Mouse (Mus musculus) kidney, embryonic 15.5 days (tissue): ENCODE measurements at regions not wholly inside any gene's neighbourhood (a gene's known extent, or its start where the extent isn't known, plus 50 kb on each side); places are given as distances from the start of the nearest gene placed in this dataset.

ENCODE experiments used
- ATAC-seq: fragments of 200-750 bp; cut with Nextera tagmentation; replicated peaks from 2 replicates; pipeline ENCODE4 v1.8.0; 2017; ENCODE audit warnings: moderate TSS enrichment; ENCODE audit not compliant: low FRiP score
- H3K27ac ChIP-seq: fragments of 300-500 bp; sonication (generic); 2 replicates; pipeline ENCODE4 v1.5.1; 2015; ENCODE audit warnings: mild to moderate bottlenecking, inconsistent platforms
- H3K27me3 ChIP-seq: fragments of 300-500 bp; sonication (generic); 2 replicates; pipeline ENCODE4 v1.6.1; 2015; ENCODE audit warnings: inconsistent platforms
- H3K36me3 ChIP-seq: fragments of 300-500 bp; sonication (generic); 2 replicates; pipeline ENCODE4 v1.6.1; 2015; ENCODE audit warnings: inconsistent platforms
- H3K4me1 ChIP-seq: fragments of 300-500 bp; sonication (generic); 2 replicates; pipeline ENCODE4 v1.6.1; 2015; ENCODE audit warnings: inconsistent platforms
- H3K4me2 ChIP-seq: fragments of 300-500 bp; sonication (generic); 2 replicates; pipeline ENCODE4 v1.6.1; 2015; ENCODE audit warnings: moderate library complexity, mild to moderate bottlenecking, inconsistent platforms
- H3K4me3 ChIP-seq: fragments of 300-500 bp; sonication (generic); replicated peaks from 2 replicates; pipeline ENCODE4 v1.5.1; 2015; ENCODE audit warnings: mild to moderate bottlenecking, inconsistent platforms
- H3K9ac ChIP-seq: fragments of 300-500 bp; sonication (generic); 2 replicates; pipeline ENCODE4 v1.6.1; 2015; ENCODE audit warnings: mild to moderate bottlenecking, inconsistent platforms
- H3K9me3 ChIP-seq: fragments of 300-500 bp; sonication (generic); replicated peaks from 2 replicates; pipeline ENCODE4 v1.6.1; 2016; ENCODE audit warnings: inconsistent platforms
- WGBS: fragments of 180-500 bp; shearing (Covaris S2); methylation state at CpG from one replicate; pipeline ENCODE4 v1.1.7; 2015; ENCODE audit warnings: mixed read lengths; 5-methylcytosine and 5-hydroxymethylcytosine counted together

DNA sequence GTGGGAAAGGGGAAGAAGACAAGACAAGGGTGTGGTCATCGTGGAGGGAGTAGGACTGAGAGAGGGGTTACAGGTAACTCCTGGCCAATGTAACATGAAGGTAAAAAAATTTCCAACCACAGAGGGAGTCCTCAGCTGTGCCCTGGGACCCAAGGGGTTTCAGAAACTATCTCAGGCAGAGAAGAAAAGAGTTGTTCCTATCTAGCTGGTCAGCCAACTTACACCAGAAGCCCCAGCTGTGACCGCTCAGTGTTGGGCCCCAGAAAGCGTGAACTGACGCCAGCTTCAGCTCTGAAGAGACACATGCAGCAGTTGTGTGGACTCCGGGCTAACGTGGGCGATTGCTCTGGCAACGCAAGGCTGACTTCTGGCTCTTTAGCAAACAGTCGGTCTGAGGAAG, 52.2 kb downstream of the Rhob start:
- Histone ChIP-seq H3K4me1 (peaks cover 23% of the 10 kb centered on the region), H3K4me2 (no peak overlapping the region), H3K9ac (no peak overlapping the region), H3K27ac (no peak overlapping the region), H3K9me3 (no peaks in the 10 kb centered on the region), H3K4me3 (no peak overlapping the region), H3K27me3 (no peaks in the 10 kb centered on the region), H3K36me3 (no peaks in the 10 kb centered on the region)
- ATAC-seq: no peak
- WGBS: 78% methylated on average over 9 of the region's 9 CpGs

DNA sequence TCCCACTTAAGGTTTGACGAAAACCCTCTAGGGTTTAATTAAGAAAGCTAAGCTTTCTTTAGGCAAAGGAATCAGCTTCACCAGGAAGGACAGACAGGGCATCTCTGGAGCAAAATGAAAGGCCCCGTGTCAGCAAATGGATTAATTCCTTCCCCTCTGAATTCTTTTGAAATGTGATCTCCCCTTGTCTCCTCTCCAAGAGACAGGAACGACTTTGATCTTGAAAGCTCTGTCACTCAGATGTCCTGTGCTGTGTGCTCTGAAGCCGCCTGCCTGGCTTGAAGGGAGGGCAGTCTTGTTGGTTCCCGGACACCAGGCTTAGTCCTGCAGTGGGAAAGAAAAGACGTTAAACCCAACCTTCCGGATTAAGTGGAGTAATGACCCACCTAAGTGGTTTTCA, 52.8 kb downstream of the Rhob start:
- Histone ChIP-seq H3K36me3 (no peaks in the 10 kb centered on the region), H3K9me3 (no peaks in the 10 kb centered on the region), H3K27me3 (no peaks in the 10 kb centered on the region), H3K27ac (no peak overlapping the region), H3K4me2 (no peak overlapping the region), H3K4me1 (peaks cover 22% of the 10 kb centered on the region), H3K4me3 (no peak overlapping the region), H3K9ac (no peak overlapping the region)
- peak; percentile 44; the same call in 1 of the 2 replicates for ATAC-seq
- WGBS: 10% methylated on average over 7 of the region's 7 CpGs

DNA sequence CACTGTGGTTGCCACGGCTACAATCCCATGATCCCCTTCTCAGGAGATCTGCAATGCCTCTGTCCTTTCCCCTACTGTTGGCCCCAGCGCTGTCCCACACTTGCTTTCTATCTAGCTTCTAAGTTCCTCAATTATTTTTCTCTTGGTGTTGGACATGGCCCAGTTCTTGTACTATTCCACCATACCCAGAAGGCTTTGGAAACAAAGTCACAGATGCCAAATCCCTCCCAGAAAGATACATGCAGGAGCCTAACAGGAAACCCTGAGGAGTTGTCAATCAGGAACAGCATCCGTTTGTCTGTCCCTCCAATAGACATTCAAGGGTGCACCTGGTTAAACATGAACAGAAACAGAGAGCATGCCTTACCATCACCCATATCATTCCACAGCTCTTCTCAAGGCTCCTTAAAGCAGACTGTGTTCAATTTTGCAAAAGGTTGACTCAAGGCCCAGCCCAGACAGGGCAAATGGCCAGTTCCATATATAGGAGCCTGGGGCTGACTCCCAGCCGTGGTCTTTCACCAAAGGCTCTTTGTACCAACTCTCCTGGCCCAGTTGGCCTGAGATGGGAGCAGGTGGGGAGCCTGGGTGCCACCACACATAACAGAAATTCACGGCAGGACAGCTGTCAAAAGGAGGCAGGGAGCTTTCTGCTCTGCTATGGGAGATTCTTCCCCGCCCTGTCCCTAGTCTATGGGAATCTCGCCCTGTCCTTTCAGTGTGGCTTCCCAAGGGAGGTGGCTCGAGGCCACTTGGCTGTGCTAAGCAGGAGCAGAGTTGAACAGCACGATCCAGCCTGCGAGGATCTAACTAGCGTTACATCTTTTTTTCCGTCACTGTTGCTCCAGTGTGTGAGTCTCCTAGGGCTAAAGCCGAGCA, 54.6 kb downstream of the Rhob start:
- H3K9ac ChIP-seq: no peak overlapping the region
- no peak for ATAC-seq
- no peak overlapping the region for H3K27ac ChIP-seq
- 78% methylated on average over 13 of the region's 13 CpGs for WGBS
- H3K36me3 ChIP-seq: no peaks in the 10 kb centered on the region
- H3K9me3 ChIP-seq: no peaks in the 10 kb centered on the region
- peaks cover 14% of the 10 kb centered on the region for H3K4me1 ChIP-seq
- H3K4me3 ChIP-seq: no peak overlapping the region
- no peak overlapping the region for H3K4me2 ChIP-seq
- H3K27me3 ChIP-seq: no peaks in the 10 kb centered on the region

DNA sequence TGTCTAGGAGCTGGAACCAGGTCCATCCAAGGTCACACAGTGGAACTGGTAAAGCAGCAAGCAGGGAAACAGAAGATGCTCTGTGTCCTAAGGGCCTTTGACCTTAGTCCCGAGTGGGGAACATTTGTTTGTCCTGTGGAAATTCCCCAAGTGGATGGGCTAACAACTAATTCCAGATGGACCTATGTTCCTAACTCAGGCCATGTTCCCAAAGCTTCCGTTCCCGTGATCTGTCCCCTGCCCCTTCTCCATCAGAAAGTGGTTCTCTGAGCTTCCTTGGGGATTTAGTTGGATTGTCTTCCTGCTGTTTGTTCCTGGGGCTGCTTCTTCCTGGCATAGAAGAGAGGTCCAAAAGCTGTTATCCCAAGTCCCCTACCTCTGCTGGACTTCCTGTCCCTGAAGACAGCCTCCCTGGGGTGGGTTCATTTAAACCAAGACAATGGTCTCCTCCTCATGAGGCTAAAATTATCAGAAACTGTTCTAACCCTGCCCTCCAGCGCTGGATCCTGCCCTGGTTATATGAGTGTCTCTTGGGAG, 55.8 kb downstream of the Rhob start:
- Histone ChIP-seq H3K27ac (peak overlapping the region; percentile 78), H3K4me3 (no peak overlapping the region), H3K27me3 (no peaks in the 10 kb centered on the region), H3K4me1 (peaks cover 14% of the 10 kb centered on the region), H3K9me3 (no peaks in the 10 kb centered on the region), H3K4me2 (no peak overlapping the region), H3K36me3 (no peaks in the 10 kb centered on the region), H3K9ac (no peak overlapping the region)
- 72% methylated on average over 4 of the region's 4 CpGs for WGBS
- ATAC-seq: no peak

DNA sequence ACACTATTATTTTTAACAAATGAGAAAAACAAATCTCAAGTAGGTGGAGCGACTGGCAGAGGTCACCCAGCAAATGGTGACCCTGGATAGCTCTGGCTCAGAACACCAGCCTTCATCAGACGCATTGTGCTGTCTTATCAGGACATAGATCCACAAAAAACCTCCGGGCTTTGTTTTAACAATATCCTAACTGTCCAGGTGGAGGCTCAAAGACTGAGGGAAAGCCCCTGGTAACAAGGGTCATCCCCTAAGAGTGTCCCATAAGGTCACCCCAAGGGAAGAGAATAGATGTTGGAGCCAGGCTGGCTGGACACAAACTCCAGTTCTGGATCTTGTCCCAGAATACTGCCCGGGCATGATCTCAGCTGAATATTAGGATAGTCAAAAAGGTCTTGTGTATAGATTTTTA, 56.6 kb downstream of the Rhob start:
- 0 out of 2 replicates have a peak overlapping the region, but pooled peaks have one; percentile 78 for H3K27ac ChIP-seq
- H3K36me3 ChIP-seq: no peaks in the 10 kb centered on the region
- H3K4me1 ChIP-seq: peaks cover 14% of the 10 kb centered on the region
- H3K9me3 ChIP-seq: no peaks in the 10 kb centered on the region
- no peaks in the 10 kb centered on the region for H3K27me3 ChIP-seq
- H3K9ac ChIP-seq: no peak overlapping the region
- H3K4me2 ChIP-seq: no peak overlapping the region
- WGBS: 73% methylated on average over 4 of the region's 4 CpGs
- no peak overlapping the region for H3K4me3 ChIP-seq
- ATAC-seq: no peak

DNA sequence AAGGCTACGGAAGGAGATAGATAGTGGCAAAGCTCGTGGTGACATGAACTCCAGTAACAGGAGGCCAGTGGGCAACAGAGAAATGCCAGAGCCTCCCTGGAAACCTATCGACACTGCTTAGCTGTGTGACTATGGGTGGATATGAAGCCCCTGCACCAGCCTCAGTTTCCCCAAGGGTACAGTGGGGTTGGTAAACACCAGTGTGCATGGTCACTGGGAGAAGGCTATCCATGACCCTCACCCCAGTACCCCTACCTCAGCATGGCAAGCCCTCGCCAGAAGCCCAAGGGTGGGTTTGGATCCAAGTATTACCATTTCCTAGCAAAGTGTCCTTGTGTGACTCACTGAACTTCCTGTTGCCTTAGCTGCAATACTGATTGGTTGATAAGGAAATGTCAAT, 58.5 kb downstream of the Rhob start:
- Histone ChIP-seq H3K9ac (no peak overlapping the region), H3K4me3 (no peak overlapping the region), H3K9me3 (no peaks in the 10 kb centered on the region), H3K27ac (no peak overlapping the region), H3K4me1 (peaks cover 21% of the 10 kb centered on the region), H3K27me3 (no peaks in the 10 kb centered on the region), H3K4me2 (no peak overlapping the region), H3K36me3 (no peaks in the 10 kb centered on the region)
- 92% methylated on average over 4 of the region's 4 CpGs for WGBS
- no peak for ATAC-seq

DNA sequence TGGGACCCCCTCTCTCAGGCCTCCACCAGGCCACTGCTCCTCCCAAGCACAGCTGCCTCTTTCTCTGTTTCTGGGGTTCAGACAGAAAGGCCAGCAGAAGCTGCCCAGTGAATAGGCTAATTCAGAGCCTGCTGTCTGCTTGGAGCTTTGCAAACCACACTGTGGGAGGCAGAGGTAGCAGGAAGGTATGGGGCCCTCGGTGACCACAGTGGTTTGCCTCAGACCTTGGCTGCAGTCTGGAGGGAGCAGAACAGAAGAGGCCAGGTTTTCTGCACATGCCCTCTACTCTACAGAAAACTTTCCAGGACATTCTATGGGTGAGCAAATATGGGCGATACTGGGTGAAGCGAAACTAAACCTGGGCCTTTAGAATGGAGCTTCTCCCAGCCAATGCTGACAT, 59.4 kb downstream of the Rhob start:
- no peak overlapping the region for H3K9ac ChIP-seq
- H3K4me3 ChIP-seq: no peak overlapping the region
- H3K36me3 ChIP-seq: no peaks in the 10 kb centered on the region
- peaks cover 23% of the 10 kb centered on the region for H3K4me1 ChIP-seq
- no peak for ATAC-seq
- H3K4me2 ChIP-seq: no peak overlapping the region
- no peaks in the 10 kb centered on the region for H3K9me3 ChIP-seq
- H3K27ac ChIP-seq: no peak overlapping the region
- 85% methylated on average over 3 of the region's 3 CpGs for WGBS
- H3K27me3 ChIP-seq: no peaks in the 10 kb centered on the region

DNA sequence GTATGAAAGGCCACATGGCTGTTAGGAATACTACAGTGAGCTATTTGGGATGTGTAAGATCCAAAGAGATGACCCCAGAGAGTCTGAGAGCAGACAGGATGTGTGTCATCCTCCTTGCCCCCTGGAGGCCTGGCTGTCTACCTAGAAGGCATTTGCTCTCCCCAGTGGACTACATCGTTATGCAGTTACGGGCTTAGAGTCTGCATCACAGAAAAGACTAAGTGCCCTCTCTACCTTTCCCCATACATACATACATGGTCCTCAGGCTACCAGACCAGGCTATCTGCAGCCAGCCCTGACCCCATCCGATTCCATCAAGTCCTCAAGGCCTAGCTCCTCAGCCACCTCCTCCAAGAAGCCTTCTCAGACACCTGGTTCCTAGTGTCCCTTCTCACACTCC, 59.9 kb downstream of the Rhob start:
- no peak overlapping the region for H3K27ac ChIP-seq
- H3K9me3 ChIP-seq: no peaks in the 10 kb centered on the region
- no peaks in the 10 kb centered on the region for H3K27me3 ChIP-seq
- peaks cover 23% of the 10 kb centered on the region for H3K4me1 ChIP-seq
- 76% methylated on average over 3 of the region's 3 CpGs for WGBS
- ATAC-seq: no peak
- H3K4me2 ChIP-seq: no peak overlapping the region
- H3K36me3 ChIP-seq: no peaks in the 10 kb centered on the region
- H3K4me3 ChIP-seq: no peak overlapping the region
- no peak overlapping the region for H3K9ac ChIP-seq

DNA sequence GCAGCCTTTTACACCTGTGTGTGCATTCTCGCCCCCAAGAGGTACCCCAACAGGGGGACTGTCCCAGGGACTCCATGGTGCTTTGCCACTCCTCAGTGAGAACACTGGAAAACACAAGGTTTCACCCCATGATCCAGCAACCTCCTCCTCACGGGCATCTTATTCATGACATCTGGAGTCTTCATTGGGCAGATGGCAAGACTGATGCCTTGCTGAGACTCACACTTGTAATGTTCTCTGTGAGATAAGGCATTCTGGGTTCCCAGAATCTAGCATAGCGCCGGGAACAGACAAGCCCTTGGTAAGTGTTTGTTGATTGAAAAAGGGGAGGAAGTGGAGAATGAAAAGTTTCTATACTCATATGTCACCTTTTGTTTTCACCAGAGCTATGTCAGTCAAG, 60.3 kb downstream of the Rhob start:
- H3K4me3 ChIP-seq: no peak overlapping the region
- WGBS: 73% methylated on average over 4 of the region's 4 CpGs
- peaks cover 23% of the 10 kb centered on the region for H3K4me1 ChIP-seq
- no peak overlapping the region for H3K9ac ChIP-seq
- no peaks in the 10 kb centered on the region for H3K36me3 ChIP-seq
- no peak overlapping the region for H3K27ac ChIP-seq
- no peak overlapping the region for H3K4me2 ChIP-seq
- H3K27me3 ChIP-seq: no peaks in the 10 kb centered on the region
- no peak for ATAC-seq
- no peaks in the 10 kb centered on the region for H3K9me3 ChIP-seq

DNA sequence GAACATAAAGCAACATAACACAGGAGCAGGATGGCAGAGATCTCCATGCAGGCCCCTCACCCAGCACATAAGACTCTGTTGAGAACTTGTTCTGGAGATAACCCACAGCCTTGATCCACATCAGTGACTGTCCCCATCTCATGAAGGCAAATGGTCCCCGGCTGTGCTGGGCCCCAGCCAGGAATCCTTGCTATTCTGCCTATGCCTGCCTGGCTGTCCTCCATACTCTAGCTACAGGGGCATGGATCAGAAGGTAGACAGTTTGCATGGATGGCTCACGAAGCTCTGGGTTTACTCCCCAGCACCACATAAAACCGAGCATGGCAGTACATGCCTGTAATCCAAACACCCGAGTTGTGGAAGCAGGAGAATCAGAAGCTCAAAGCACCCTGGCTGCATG, 61.2 kb downstream of the Rhob start:
- H3K4me3 ChIP-seq: no peak overlapping the region
- no peak for ATAC-seq
- WGBS: 68% methylated on average over 4 of the region's 4 CpGs
- no peak overlapping the region for H3K4me2 ChIP-seq
- H3K9ac ChIP-seq: no peak overlapping the region
- no peaks in the 10 kb centered on the region for H3K9me3 ChIP-seq
- H3K36me3 ChIP-seq: no peaks in the 10 kb centered on the region
- H3K27ac ChIP-seq: no peak overlapping the region
- H3K4me1 ChIP-seq: peaks cover 23% of the 10 kb centered on the region
- H3K27me3 ChIP-seq: no peaks in the 10 kb centered on the region

DNA sequence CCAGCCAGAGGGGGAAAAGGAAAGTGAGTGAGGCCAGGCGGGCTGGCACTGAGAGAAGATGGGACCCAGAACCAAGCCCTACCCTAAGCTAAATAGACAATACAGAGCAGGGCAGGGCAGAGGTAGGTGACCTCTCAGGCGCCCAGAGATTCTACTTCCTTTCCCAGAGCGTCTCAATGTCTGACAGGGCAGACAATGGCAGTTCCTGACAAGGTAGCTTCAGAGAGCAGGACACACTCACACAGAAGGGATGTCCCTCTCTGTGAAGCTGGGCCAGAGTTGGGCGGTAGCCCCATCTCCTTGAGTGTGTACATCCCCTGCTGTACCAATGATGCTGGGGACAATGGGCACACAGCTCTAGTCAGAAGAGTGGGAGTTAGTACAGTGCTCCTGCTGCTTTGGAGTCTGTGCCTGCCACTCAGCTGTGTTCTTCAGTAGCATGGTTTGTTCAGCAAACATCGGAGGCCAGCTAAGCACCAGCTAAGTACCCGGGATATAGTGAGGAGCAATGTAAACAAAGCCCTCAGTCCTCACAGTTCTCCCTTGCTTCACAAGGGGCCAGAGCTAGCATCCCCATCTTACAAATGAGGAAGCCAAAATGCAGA, 62.7 kb downstream of the Rhob start:
- Histone ChIP-seq H3K9me3 (no peaks in the 10 kb centered on the region), H3K27me3 (no peaks in the 10 kb centered on the region), H3K36me3 (no peaks in the 10 kb centered on the region), H3K9ac (no peak overlapping the region), H3K27ac (no peak overlapping the region), H3K4me1 (peaks cover 32% of the 10 kb centered on the region), H3K4me3 (no peak overlapping the region), H3K4me2 (no peak overlapping the region)
- WGBS: 58% methylated on average over 6 of the region's 6 CpGs
- ATAC-seq: no peak

DNA sequence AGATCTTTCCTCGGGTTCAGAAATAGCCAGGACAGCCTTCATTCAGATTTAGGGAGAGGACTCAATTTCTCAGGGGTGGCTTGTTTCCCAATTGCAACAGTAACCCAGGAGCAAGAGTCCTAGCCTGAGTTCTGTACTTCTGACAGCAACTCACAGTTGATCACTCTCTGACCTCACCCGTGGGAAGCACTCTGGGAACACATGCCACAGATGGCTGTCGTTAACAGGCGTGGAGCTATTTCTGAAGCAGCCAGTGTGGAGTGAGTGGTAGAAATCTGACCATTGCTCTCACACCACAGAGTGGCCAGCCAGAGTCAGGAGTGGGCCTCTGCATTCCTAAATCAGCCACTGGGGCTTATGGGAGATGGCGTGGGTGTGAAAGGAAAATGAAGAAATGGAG, 63.3 kb downstream of the Rhob start:
- H3K36me3 ChIP-seq: no peaks in the 10 kb centered on the region
- no peak overlapping the region for H3K4me3 ChIP-seq
- 48% methylated on average over 5 of the region's 5 CpGs for WGBS
- H3K4me1 ChIP-seq: peaks cover 36% of the 10 kb centered on the region
- H3K4me2 ChIP-seq: no peak overlapping the region
- H3K27ac ChIP-seq: no peak overlapping the region
- ATAC-seq: no peak
- no peaks in the 10 kb centered on the region for H3K27me3 ChIP-seq
- no peak overlapping the region for H3K9ac ChIP-seq
- H3K9me3 ChIP-seq: no peaks in the 10 kb centered on the region
